Mouse (Mus musculus) embryonic facial prominence, embryonic 15.5 days (tissue): ENCODE measurements around the gene E030030I06Rik. TPM values are rescaled to one million over a fixed set of nuclear protein-coding genes. Genes with fewer than 3 reads are reported as not detected.
A peak's percentile ranks its signal among the peaks of the same experiment; 100 is the strongest.
"Not testable (repeated sequence)": the region's sequence is repeated elsewhere in the genome, so short reads cannot be mapped to it uniquely, and the experiment has no call there.

Experiments
- ATAC-seq: fragments of 200-750 bp; cut with Nextera tagmentation; 2 replicates; pipeline ENCODE4 v1.8.0; 2017; ENCODE audit warnings: low read depth, moderate TSS enrichment; ENCODE audit not compliant: insufficient number of reproducible peaks, low FRiP score, low TSS enrichment
- H3K27ac ChIP-seq: fragments of 300-500 bp; sonication (generic); replicated peaks from 2 replicates; pipeline ENCODE4 v1.5.1; 2015; ENCODE audit warnings: mild to moderate bottlenecking, inconsistent platforms
- H3K27me3 ChIP-seq: fragments of 300-500 bp; sonication (generic); 2 replicates; pipeline ENCODE4 v1.6.1; 2015; ENCODE audit warnings: inconsistent platforms
- H3K36me3 ChIP-seq: fragments of 300-500 bp; sonication (generic); 2 replicates; pipeline ENCODE4 v1.6.1; 2015; ENCODE audit warnings: mild to moderate bottlenecking, inconsistent platforms
- H3K4me1 ChIP-seq: fragments of 300-500 bp; sonication (generic); 2 replicates; pipeline ENCODE4 v1.6.1; 2015; ENCODE audit warnings: inconsistent platforms
- H3K4me2 ChIP-seq: fragments of 300-500 bp; sonication (generic); replicated peaks from 2 replicates; pipeline ENCODE4 v1.6.1; 2015; ENCODE audit warnings: mild to moderate bottlenecking, inconsistent platforms
- H3K4me3 ChIP-seq: fragments of 300-500 bp; sonication (generic); replicated peaks from 2 replicates; pipeline ENCODE4 v1.5.1; 2015; ENCODE audit warnings: mild to moderate bottlenecking, inconsistent platforms
- H3K9ac ChIP-seq: fragments of 300-500 bp; sonication (generic); 2 replicates; pipeline ENCODE4 v1.6.1; 2015; ENCODE audit warnings: inconsistent platforms
- H3K9me3 ChIP-seq: fragments of 300-500 bp; sonication (generic); replicated peaks from 2 replicates; pipeline ENCODE4 v1.6.1; 2016; ENCODE audit warnings: inconsistent platforms
- WGBS: fragments of 180-500 bp; shearing (Covaris S2); methylation state at CpG from one replicate; pipeline ENCODE4 v1.1.7; 2015; 5-methylcytosine and 5-hydroxymethylcytosine counted together
- polyA plus RNA-seq: library from polyadenylated mRNA; unstranded; fragments of >200 nt; fragmentation: Nextera tagmentation; extraction: Ambion mirVana; gene quantifications from 2 replicates; pipeline ENCODE4 v1.2.1, GENCODE M21; 2015

Gene E030030I06Rik
- polyA plus RNA-seq: 11.8 and 15.8 TPM in 2 replicates

DNA sequence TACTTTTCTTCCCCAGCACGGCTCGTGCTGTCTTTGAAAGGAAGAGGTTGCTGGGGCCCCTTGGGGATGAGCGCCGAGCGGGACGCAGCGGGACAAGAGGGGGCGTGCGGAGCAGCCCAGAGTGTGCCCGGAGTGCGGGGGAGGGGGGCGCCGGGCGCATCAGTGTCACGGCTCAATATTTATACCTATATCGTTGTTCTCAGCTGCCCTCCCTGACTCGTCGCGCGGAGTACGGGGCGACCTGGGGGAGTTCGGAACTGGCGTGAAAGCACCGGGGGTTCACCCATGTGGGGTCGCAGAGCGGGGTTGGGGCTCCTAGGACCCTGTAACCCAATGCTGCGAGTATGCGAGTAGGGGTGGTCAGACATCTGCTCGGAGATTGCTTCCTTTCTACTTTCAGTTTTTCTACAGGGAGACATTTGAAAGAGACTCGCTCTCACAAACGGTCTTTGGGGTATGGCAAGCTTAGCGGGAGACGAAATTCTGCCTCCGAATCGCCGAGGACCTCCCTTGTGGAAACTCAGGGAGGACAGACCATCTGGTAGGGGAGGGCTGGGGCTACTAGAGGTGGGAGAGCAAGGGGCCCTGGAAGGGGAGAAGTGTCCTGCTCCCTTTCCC, at the start of gene E030030I06Rik:
TSS of gene E030030I06Rik (minus strand) at position 198 of the 618 bp plus-strand sequence.
- H3K27ac ChIP-seq: no peak within 1 kb of the TSS; the same call in 1 of the 2 replicates
- WGBS: 1% methylated on average over 37 of the region's 37 CpGs

DNA sequence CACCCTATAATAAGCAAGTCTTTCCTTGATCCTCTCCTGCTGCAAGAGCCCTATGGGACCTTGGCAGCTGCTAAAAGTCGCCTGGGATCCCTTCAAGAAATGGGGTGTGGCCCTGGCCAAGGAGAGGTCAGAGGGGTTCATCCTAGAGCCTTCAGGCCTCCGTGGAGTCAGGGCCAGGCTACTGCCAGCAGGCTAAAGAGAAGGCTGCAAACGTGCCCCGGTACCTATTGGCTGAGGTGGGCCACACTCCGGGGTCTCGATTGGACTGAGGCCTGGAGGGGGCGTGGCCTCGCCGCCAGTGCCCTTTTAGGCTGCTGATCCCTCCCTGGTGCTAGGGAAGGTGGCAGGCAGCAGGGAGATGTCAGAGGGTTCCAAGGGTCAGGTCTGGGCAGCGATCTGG, 42.0 kb upstream of the E030030I06Rik start:
- not testable (repeated sequence) for ATAC-seq, H3K4me2 ChIP-seq

More for the DNA sequence above, at the start of gene E030030I06Rik:
- Histone ChIP-seq H3K4me2 (peak within 1 kb of the TSS; percentile 96), H3K27me3 (peaks cover 32% of the 10 kb centered on the region), H3K9me3 (no peaks in the 10 kb centered on the region), H3K4me1 (peaks cover 28% of the 10 kb centered on the region), H3K9ac (peak within 1 kb of the TSS; percentile 53), H3K36me3 (no peaks in the 10 kb centered on the region), H3K4me3 (peak within 1 kb of the TSS; percentile 69)
- peak; percentile 66 for ATAC-seq

DNA sequence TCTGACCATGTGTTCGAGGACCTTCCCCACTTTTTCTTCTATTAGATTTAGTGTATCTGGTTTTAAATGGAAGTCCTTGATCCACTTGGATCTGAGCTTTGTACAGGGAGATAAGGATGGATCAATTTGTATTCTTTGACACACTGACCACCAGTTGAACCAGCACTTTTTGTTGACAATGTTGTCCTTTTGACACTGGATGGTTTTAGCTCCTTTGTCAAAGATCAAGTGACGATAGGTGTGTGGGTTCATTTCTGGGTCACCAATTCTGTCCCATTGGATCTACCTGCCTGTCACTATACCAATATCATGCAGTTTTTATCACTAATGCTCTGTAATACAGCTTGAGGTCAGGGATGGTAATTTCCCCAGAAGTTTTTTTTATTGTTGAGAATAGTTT, 27.4 kb upstream of the E030030I06Rik start:
- not testable (repeated sequence) for H3K4me3 ChIP-seq, H3K27me3 ChIP-seq, H3K9me3 ChIP-seq, H3K36me3 ChIP-seq, H3K4me2 ChIP-seq, ATAC-seq, H3K27ac ChIP-seq, H3K4me1 ChIP-seq, H3K9ac ChIP-seq
- 78% methylated on average over 2 of the region's 2 CpGs for WGBS

More for the DNA sequence above, 42.0 kb upstream of the E030030I06Rik start:
- H3K27ac ChIP-seq, H3K27me3 ChIP-seq, H3K9ac ChIP-seq, H3K36me3 ChIP-seq, H3K4me3 ChIP-seq, H3K9me3 ChIP-seq, H3K4me1 ChIP-seq: not testable (repeated sequence)
- WGBS: 7% methylated on average over 9 of the region's 10 CpGs

DNA sequence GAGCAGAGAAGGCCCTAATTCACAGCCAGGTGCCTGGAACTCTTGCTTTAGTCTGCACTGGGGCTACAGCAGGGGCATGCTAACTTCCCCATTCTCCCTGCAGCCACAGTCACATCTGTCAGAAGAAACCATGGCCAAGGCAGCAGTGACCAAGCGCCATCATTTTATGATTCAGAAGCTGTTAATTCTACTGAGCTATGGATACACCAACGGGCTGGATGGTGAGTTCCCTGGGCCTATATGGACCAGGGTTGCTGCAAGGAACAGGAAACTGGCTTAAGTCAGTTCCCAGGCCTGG, 25.1 kb upstream of the E030030I06Rik start:
- H3K4me2 ChIP-seq, H3K27ac ChIP-seq, H3K4me3 ChIP-seq, H3K9me3 ChIP-seq, H3K27me3 ChIP-seq, H3K36me3 ChIP-seq, H3K4me1 ChIP-seq, ATAC-seq, H3K9ac ChIP-seq: not testable (repeated sequence)
- WGBS: 78% methylated on average over 2 of the region's 2 CpGs

GRCm38 (mm10) chr10:22173335-22174189, 24.5 kb upstream of the E030030I06Rik start:
- not testable (repeated sequence) for H3K9me3 ChIP-seq, H3K4me3 ChIP-seq, ATAC-seq

DNA sequence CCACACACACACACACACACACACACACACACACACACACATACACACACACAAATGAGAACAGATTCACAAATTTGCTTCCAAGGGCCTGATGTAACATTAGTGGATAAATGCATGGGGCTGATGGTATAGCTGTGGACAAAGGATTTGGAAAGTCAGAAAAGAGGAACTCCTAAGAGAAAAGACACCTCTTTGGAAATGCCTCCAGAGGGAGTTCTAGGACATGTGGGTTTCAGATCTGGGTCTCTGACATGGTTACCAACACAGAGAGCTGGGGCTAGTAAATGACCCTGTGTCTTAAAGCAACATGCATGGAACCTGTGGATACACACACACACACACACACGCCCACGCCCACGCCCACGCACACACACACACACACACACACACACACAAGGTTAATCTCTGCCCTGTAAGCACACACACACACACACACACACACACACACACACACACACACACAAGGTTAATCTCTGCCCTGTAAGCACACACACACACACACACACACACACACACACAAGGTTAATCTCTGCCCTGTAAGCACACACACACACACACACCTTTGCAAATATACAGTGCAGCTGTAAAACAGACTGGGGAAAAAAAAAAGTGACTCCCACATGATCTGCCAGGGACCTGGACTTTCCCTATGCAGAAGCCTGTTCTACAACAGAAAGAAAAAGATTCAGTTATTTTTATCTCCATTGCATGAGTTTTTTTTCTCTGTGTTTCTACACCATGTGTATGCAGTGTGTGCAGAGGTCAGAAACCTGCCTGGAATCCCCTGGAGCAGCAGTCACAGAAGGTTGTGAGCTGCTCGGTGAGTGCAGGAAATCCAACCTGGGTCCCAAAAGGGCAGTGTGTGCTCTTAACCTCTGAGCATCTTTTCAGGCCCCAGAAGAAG, 23.6 kb upstream of the E030030I06Rik start:
- not testable (repeated sequence) for H3K9ac ChIP-seq, ATAC-seq, H3K27ac ChIP-seq, H3K4me1 ChIP-seq, H3K4me3 ChIP-seq, H3K9me3 ChIP-seq, H3K27me3 ChIP-seq, H3K36me3 ChIP-seq
- WGBS: 56% methylated on average over 5 of the region's 5 CpGs
- H3K4me2 ChIP-seq: peak overlapping the region; percentile 25

More at GRCm38 (mm10) chr10:22173335-22174189, 24.5 kb upstream of the E030030I06Rik start:
- not testable (repeated sequence) for H3K27ac ChIP-seq, H3K36me3 ChIP-seq, H3K4me1 ChIP-seq, H3K27me3 ChIP-seq, H3K9ac ChIP-seq
- peak overlapping the region; percentile 25 for H3K4me2 ChIP-seq
- WGBS: 10% methylated on average over 13 of the region's 17 CpGs

- H3K9me3 ChIP-seq, H3K4me2 ChIP-seq, H3K9ac ChIP-seq, H3K36me3 ChIP-seq, H3K27ac ChIP-seq, H3K4me3 ChIP-seq, H3K27me3 ChIP-seq, ATAC-seq, H3K4me1 ChIP-seq: not testable (repeated sequence)
Observed at GRCm38 (mm10) chr10:22169116-22169515, 20.0 kb upstream of the E030030I06Rik start.

GRCm38 (mm10) chr10:22167061-22167460, 18.0 kb upstream of the E030030I06Rik start:
- 55% methylated on average over 1 of the region's 1 CpGs for WGBS
- not testable (repeated sequence) for H3K36me3 ChIP-seq, H3K27me3 ChIP-seq, ATAC-seq, H3K9me3 ChIP-seq, H3K4me2 ChIP-seq, H3K27ac ChIP-seq, H3K4me1 ChIP-seq, H3K9ac ChIP-seq, H3K4me3 ChIP-seq

GRCm38 (mm10) chr10:22166025-22166424, 17.0 kb upstream of the E030030I06Rik start:
- H3K27ac ChIP-seq, ATAC-seq, H3K36me3 ChIP-seq, H3K4me2 ChIP-seq, H3K4me3 ChIP-seq, H3K27me3 ChIP-seq, H3K9me3 ChIP-seq, H3K4me1 ChIP-seq, H3K9ac ChIP-seq: not testable (repeated sequence)
- WGBS: 49% methylated on average over 2 of the region's 2 CpGs

DNA sequence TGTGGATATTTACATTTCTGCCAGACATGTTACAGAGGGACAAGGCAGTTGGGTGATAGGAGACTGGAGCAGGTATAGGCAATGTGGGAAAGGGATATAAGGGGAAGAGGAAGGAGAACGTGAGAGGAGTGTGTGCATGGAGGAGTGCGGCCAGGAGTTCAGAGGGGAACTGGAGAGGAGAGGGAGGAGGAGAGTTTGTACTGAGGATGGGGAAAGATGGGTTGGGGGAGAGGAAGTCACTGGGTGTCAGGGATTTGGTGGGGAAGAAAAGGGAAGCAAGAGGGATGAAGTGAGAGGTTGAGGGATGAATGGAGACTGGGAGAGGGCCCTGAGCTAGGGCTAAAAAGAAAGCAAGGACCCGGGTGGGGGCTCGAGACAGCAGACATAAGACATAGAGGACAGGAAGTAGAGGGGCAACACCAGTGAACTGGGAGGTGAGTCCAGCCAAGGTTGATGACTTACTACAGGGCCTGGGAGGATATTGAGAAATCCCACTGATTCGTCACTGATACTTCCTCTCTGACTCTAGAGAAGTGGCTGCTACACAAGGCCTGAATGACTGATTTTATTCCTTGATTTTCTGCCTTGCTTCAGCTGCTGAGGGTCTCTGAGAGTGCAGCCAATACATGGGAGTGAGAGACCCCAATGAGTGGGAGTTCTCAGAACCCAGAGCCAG, 16.4 kb upstream of the E030030I06Rik start:
- not testable (repeated sequence) for H3K36me3 ChIP-seq, H3K9ac ChIP-seq, ATAC-seq, H3K4me1 ChIP-seq, H3K27ac ChIP-seq, H3K9me3 ChIP-seq, H3K4me2 ChIP-seq, H3K27me3 ChIP-seq, H3K4me3 ChIP-seq
- WGBS: 65% methylated on average over 5 of the region's 5 CpGs
